Comparison of ENCODE assay signal across 14 mouse cellular contexts in genomic region chr3:55659558-55660215, GRCm38 (mm10).
DNase-seq lines count a peak whose midpoint lies in the region; ATAC-seq and TF ChIP-seq lines count a peak whose summit lies in the region.
"Had no signal": no experiment of that assay in that cellular context is flagged by ENCODE, and none has a peak within 500 bp of the region (broad histone marks: within the 10 kb centered on the region; RNA-seq: fewer than 3 reads in every experiment).

No protein-coding gene starts in this region.

- no peak overlapping the region for H3K9ac ChIP-seq in hindbrain, embryonic 15.5 days
- no peak overlapping the region for H3K9ac ChIP-seq in hindbrain, embryonic 12.5 days
- no peak overlapping the region for H3K9ac ChIP-seq in midbrain, postnatal 0 days (replicated peaks; ENCODE audit: low read length, poor library complexity, severe bottlenecking)
- H3K9ac ChIP-seq: heart, embryonic 13.5 days; liver, embryonic 15.5 days had no signal

- no peaks in the 10 kb centered on the region for H3K27me3 ChIP-seq in hindbrain, embryonic 15.5 days
- no peaks in the 10 kb centered on the region for H3K27me3 ChIP-seq in hindbrain, embryonic 12.5 days
- no peaks in the 10 kb centered on the region for H3K27me3 ChIP-seq in midbrain, postnatal 0 days (ENCODE audit: insufficient read depth, low read length)
- H3K27me3 ChIP-seq: heart, embryonic 13.5 days; liver, embryonic 15.5 days had no signal

- H3K9me3 ChIP-seq in hindbrain, embryonic 15.5 days: no peaks in the 10 kb centered on the region
- no peaks in the 10 kb centered on the region for H3K9me3 ChIP-seq in hindbrain, embryonic 12.5 days (replicated peaks)
- H3K9me3 ChIP-seq in midbrain, postnatal 0 days (ENCODE audit: low read length): no peaks in the 10 kb centered on the region
- H3K9me3 ChIP-seq: forebrain, embryonic 10.5 days; heart, embryonic 13.5 days; liver, embryonic 15.5 days had no signal

- H3K4me2 ChIP-seq in hindbrain, embryonic 15.5 days: no peak overlapping the region
- H3K4me2 ChIP-seq in hindbrain, embryonic 12.5 days (replicated peaks): no peak overlapping the region
- no peak overlapping the region for H3K4me2 ChIP-seq in midbrain, postnatal 0 days (ENCODE audit: low read depth, low read length, poor library complexity, severe bottlenecking)
- H3K4me2 ChIP-seq: heart, embryonic 13.5 days; liver, embryonic 15.5 days had no signal

- H3K4me3 ChIP-seq in hindbrain, embryonic 15.5 days: no peak overlapping the region
- H3K4me3 ChIP-seq in hindbrain, embryonic 12.5 days: no peak overlapping the region
- no peak overlapping the region for H3K4me3 ChIP-seq in midbrain, postnatal 0 days (ENCODE audit: low read depth, low read length)
- H3K4me3 ChIP-seq: forebrain, embryonic 10.5 days; heart, embryonic 13.5 days; liver, embryonic 15.5 days had no signal

- no peak for TF ChIP-seq POLR2A in brain, embryonic 14.5 days (IDR thresholded peaks at IDR 0.05; ENCODE audit: borderline replicate concordance, extremely low read depth, insufficient read depth, insufficient read length, poor library complexity, severe bottlenecking)

- ATAC-seq in hindbrain, embryonic 15.5 days (ENCODE audit: low FRiP score, low read depth): peak; percentile 55
- ATAC-seq in hindbrain, embryonic 12.5 days (ENCODE audit: low FRiP score): no peak
- peak; percentile 64 for ATAC-seq in midbrain, postnatal 0 days (ENCODE audit: low FRiP score)

- peak; percentile 47 for DNase-seq in CD4-positive, CD25-positive, alpha-beta regulatory T cell, adult 2 months (ENCODE audit: low read depth, low spot score)
- DNase-seq in brain, embryonic 14.5 days (ENCODE audit: low read depth): peak; percentile 57
- DNase-seq in midbrain, postnatal 0 days (ENCODE audit: low spot score): no peak
- no peak for DNase-seq in right cerebral cortex, adult 2 months (ENCODE audit: low spot score in 2 of 2)
- no peak for DNase-seq in right cerebral cortex, postnatal 36 days (ENCODE audit: low spot score in 2 of 2)
- DNase-seq: adrenal gland, postnatal 36 days; cerebellum, postnatal 36 days; layer of hippocampus, postnatal 36 days; right cerebral cortex, adult 18-20 months had no signal

- no peaks in the 10 kb centered on the region; the same call in 1 of the 2 replicates for H3K36me3 ChIP-seq in hindbrain, embryonic 15.5 days
- H3K36me3 ChIP-seq in hindbrain, embryonic 12.5 days: no peaks in the 10 kb centered on the region
- H3K36me3 ChIP-seq in midbrain, postnatal 0 days (ENCODE audit: insufficient read depth, low read length): peaks cover 6% of the 10 kb centered on the region; the same call in 1 of the 2 replicates
- H3K36me3 ChIP-seq: forebrain, embryonic 10.5 days; heart, embryonic 13.5 days; liver, embryonic 15.5 days had no signal

- H3K4me1 ChIP-seq in hindbrain, embryonic 15.5 days (replicated peaks): peaks cover 13% of the 10 kb centered on the region
- peaks cover 6% of the 10 kb centered on the region; the same call in 1 of the 2 replicates for H3K4me1 ChIP-seq in hindbrain, embryonic 12.5 days
- no peaks in the 10 kb centered on the region for H3K4me1 ChIP-seq in midbrain, postnatal 0 days (ENCODE audit: insufficient read depth, low read length)
- H3K4me1 ChIP-seq: heart, embryonic 13.5 days; liver, embryonic 15.5 days had no signal

- TF ChIP-seq CTCF in brain, embryonic 14.5 days (IDR thresholded peaks at IDR 0.05; ENCODE audit: borderline replicate concordance, extremely low read depth, insufficient read depth, insufficient read length): no peak
- TF ChIP-seq CTCF in midbrain, postnatal 0 days (IDR thresholded peaks at IDR 0.05): no peak

- H3K27ac ChIP-seq in hindbrain, embryonic 15.5 days (replicated peaks): peak overlapping the region; percentile 47
- no peak overlapping the region for H3K27ac ChIP-seq in hindbrain, embryonic 12.5 days
- no peak overlapping the region for H3K27ac ChIP-seq in midbrain, postnatal 0 days (ENCODE audit: low read depth, low read length)
- H3K27ac ChIP-seq: forebrain, embryonic 10.5 days; heart, embryonic 13.5 days; liver, embryonic 15.5 days had no signal

- 61% methylated on average over 7 of the region's 7 CpGs for WGBS in hindbrain, embryonic 15.5 days
- 52% methylated on average over 7 of the region's 7 CpGs for WGBS in hindbrain, embryonic 12.5 days
- 28% methylated on average over 7 of the region's 7 CpGs for WGBS in midbrain, postnatal 0 days

Comparison
In these comparisons a context has a peak if more than half of its experiments do, and no peak if none do; other contexts are left out.
1. DNase-seq: peak in CD4-positive, CD25-positive, alpha-beta regulatory T cell, adult 2 months (single experiment) and brain, embryonic 14.5 days (single experiment); none in midbrain, postnatal 0 days (single experiment), right cerebral cortex, adult 2 months (0 of 2) and right cerebral cortex, postnatal 36 days (0 of 2).